Mouse (Mus musculus): ENCODE data around the gene Gstt1.

GRCm38 (mm10) chr10:75789081-75789735, 9.2 kb downstream of the Gstt1 start:
- TF ChIP-seq CTCF (IDR thresholded peaks at IDR 0.05; ENCODE audit: borderline replicate concordance, extremely low read depth, insufficient read depth, insufficient read length) (no peak), POLR2A (IDR thresholded peaks at IDR 0.05; ENCODE audit: borderline replicate concordance, extremely low read depth, insufficient read depth, insufficient read length, poor library complexity, severe bottlenecking) (no peak)

Data from brain, embryonic 14.5 days (tissue).